Mouse (Mus musculus) forebrain, postnatal 0 days (tissue): ENCODE results near the gene Ano6. TPM values are rescaled to one million over a fixed set of nuclear protein-coding genes. Genes with fewer than 3 reads are reported as not detected.

Source experiments
- ATAC-seq: fragments of 200-750 bp; cut with Nextera tagmentation; 2 replicates; pipeline ENCODE4 v1.8.0; 2017; ENCODE audit warnings: mild to moderate bottlenecking, moderate library complexity
- DNase-seq: peaks from one replicate; pipeline ENCODE4 v3.0.0-alpha.2; 2015
- H3K27ac ChIP-seq: fragments of 300-500 bp; sonication (generic); 2 replicates; pipeline ENCODE4 v1.5.1; 2014; ENCODE audit warnings: low read depth, mild to moderate bottlenecking, antibody characterized with exemption, low read length, moderate library complexity, mixed read lengths
- H3K27me3 ChIP-seq: fragments of 300-500 bp; sonication (generic); 2 replicates; pipeline ENCODE4 v1.6.1; 2014; ENCODE audit warnings: mild to moderate bottlenecking, low read length, mixed read lengths; ENCODE audit not compliant: insufficient read depth
- H3K36me3 ChIP-seq: fragments of 300-500 bp; sonication (generic); 2 replicates; pipeline ENCODE4 v1.6.1; 2014; ENCODE audit warnings: mild to moderate bottlenecking, moderate library complexity; ENCODE audit not compliant: insufficient read depth
- H3K4me1 ChIP-seq: fragments of 300-500 bp; sonication (generic); 2 replicates; pipeline ENCODE4 v1.6.1; 2014; ENCODE audit warnings: antibody characterized with exemption; ENCODE audit not compliant: insufficient read depth
- H3K4me2 ChIP-seq: fragments of 300-500 bp; sonication (generic); 2 replicates; pipeline ENCODE4 v1.6.1; 2014; ENCODE audit warnings: low read depth, mild to moderate bottlenecking, moderate library complexity
- H3K4me3 ChIP-seq: fragments of 300-500 bp; sonication (generic); 2 replicates; pipeline ENCODE4 v1.5.1; 2014; ENCODE audit warnings: low read depth, low read length, mixed read lengths
- H3K9ac ChIP-seq: fragments of 300-500 bp; sonication (generic); 2 replicates; pipeline ENCODE4 v1.6.1; 2014; ENCODE audit warnings: mild to moderate bottlenecking
- H3K9me3 ChIP-seq: fragments of 300-500 bp; sonication (generic); 2 replicates; pipeline ENCODE4 v1.6.1; 2016; ENCODE audit warnings: low read length
- CTCF ChIP-seq: sonication (generic); IDR thresholded peaks from 2 replicates; pipeline ENCODE4 v1.5.1; 2016; ENCODE audit warnings: antibody characterized with exemption, control low read depth, low read depth
- WGBS: fragments of 180-500 bp; shearing (Covaris S2); extraction: QIAGEN DNeasy Blood & Tissue Kit; methylation state at CpG from one replicate; pipeline ENCODE4 v1.1.7; 2014; 5-methylcytosine and 5-hydroxymethylcytosine counted together
- polyA plus RNA-seq: library from polyadenylated mRNA; unstranded; fragments of >200 nt; fragmentation: Nextera tagmentation; extraction: Ambion mirVana; gene quantifications from 2 replicates; pipeline ENCODE4 v1.2.1, GENCODE M21; 2015
- total RNA-seq: library from RNA; depleted of rRNA; stranded (reverse); fragments of >200 nt; gene quantifications from 2 replicates; pipeline ENCODE4 v1.2.3, GENCODE M21; 2014

Ano6 gene
- total and polyA plus RNA-seq, 2 experiments from 2014 or later = 17.2 to 32.6 TPM

GRCm38 (mm10) chr15:95971302-95971701, 180.7 kb downstream of the Ano6 start:
- Histone ChIP-seq H3K9ac (no peak overlapping the region), H3K4me3 (no peak overlapping the region), H3K27me3 (no peaks in the 10 kb centered on the region), H3K36me3 (peaks cover 43% of the 10 kb centered on the region), H3K4me2 (no peak overlapping the region), H3K4me1 (no peaks in the 10 kb centered on the region), H3K9me3 (no peaks in the 10 kb centered on the region), H3K27ac (no peak overlapping the region)
- no peak for ATAC-seq
- TF ChIP-seq CTCF = no peak
- 95% methylated on average over 8 of the region's 8 CpGs for WGBS
- DNase-seq = no peak

GRCm38 (mm10) chr15:95972156-95972555, 181.5 kb downstream of the Ano6 start:
- DNase-seq (no peak), ATAC-seq (no peak)
- TF ChIP-seq CTCF = no peak
- H3K4me3 ChIP-seq = no peak overlapping the region
- H3K27ac ChIP-seq = no peak overlapping the region
- H3K27me3 ChIP-seq = no peaks in the 10 kb centered on the region
- no peak overlapping the region for H3K4me2 ChIP-seq
- H3K9ac ChIP-seq = no peak overlapping the region
- 96% methylated on average over 15 of the region's 15 CpGs for WGBS
- H3K4me1 ChIP-seq = no peaks in the 10 kb centered on the region
- H3K36me3 ChIP-seq = peaks cover 40% of the 10 kb centered on the region
- no peaks in the 10 kb centered on the region for H3K9me3 ChIP-seq

GRCm38 (mm10) chr15:95972621-95973020, 182.0 kb downstream of the Ano6 start:
- Histone ChIP-seq H3K27ac (no peak overlapping the region), H3K9ac (no peak overlapping the region), H3K9me3 (no peaks in the 10 kb centered on the region), H3K27me3 (no peaks in the 10 kb centered on the region), H3K4me1 (no peaks in the 10 kb centered on the region), H3K36me3 (peaks cover 40% of the 10 kb centered on the region), H3K4me2 (no peak overlapping the region), H3K4me3 (no peak overlapping the region)
- DNase-seq = no peak
- TF ChIP-seq CTCF = no peak
- ATAC-seq = no peak
- WGBS = 95% methylated on average over 12 of the region's 12 CpGs

GRCm38 (mm10) chr15:95974021-95974597, 183.5 kb downstream of the Ano6 start:
- no peaks in the 10 kb centered on the region for H3K9me3 ChIP-seq
- H3K27ac ChIP-seq = no peak overlapping the region
- H3K27me3 ChIP-seq = no peaks in the 10 kb centered on the region
- no peak overlapping the region for H3K4me3 ChIP-seq
- ATAC-seq (no peak), DNase-seq (no peak)
- no peak overlapping the region for H3K4me2 ChIP-seq
- no peak for TF ChIP-seq CTCF
- H3K36me3 ChIP-seq = peaks cover 29% of the 10 kb centered on the region
- WGBS = 86% methylated on average over 10 of the region's 10 CpGs
- no peak overlapping the region for H3K9ac ChIP-seq
- no peaks in the 10 kb centered on the region for H3K4me1 ChIP-seq

GRCm38 (mm10) chr15:95976156-95976876, 185.7 kb downstream of the Ano6 start:
- H3K4me2 ChIP-seq = no peak overlapping the region
- DNase-seq = no peak
- no peaks in the 10 kb centered on the region for H3K9me3 ChIP-seq
- peaks cover 24% of the 10 kb centered on the region for H3K36me3 ChIP-seq
- H3K4me3 ChIP-seq = no peak overlapping the region
- no peak overlapping the region for H3K9ac ChIP-seq
- H3K27ac ChIP-seq = no peak overlapping the region
- no peaks in the 10 kb centered on the region for H3K4me1 ChIP-seq
- H3K27me3 ChIP-seq = no peaks in the 10 kb centered on the region
- TF ChIP-seq CTCF = no peak
- ATAC-seq = no peak
- WGBS = 61% methylated on average over 4 of the region's 4 CpGs

- Histone ChIP-seq H3K27me3 (no peaks in the 10 kb centered on the region), H3K9me3 (no peaks in the 10 kb centered on the region), H3K4me3 (no peak overlapping the region), H3K36me3 (peaks cover 16% of the 10 kb centered on the region), H3K9ac (no peak overlapping the region), H3K4me1 (no peaks in the 10 kb centered on the region), H3K27ac (no peak overlapping the region), H3K4me2 (no peak overlapping the region)
- 77% methylated on average over 8 of the region's 8 CpGs for WGBS
- DNase-seq (no peak), ATAC-seq (no peak)
- no peak for TF ChIP-seq CTCF
Observed at GRCm38 (mm10) chr15:95977169-95977938, 186.7 kb downstream of the Ano6 start.

GRCm38 (mm10) chr15:95977939-95978252, 187.3 kb downstream of the Ano6 start:
- H3K27ac ChIP-seq = no peak overlapping the region
- no peak for TF ChIP-seq CTCF
- ATAC-seq (no peak), DNase-seq (no peak)
- no peaks in the 10 kb centered on the region for H3K9me3 ChIP-seq
- H3K27me3 ChIP-seq = no peaks in the 10 kb centered on the region
- peaks cover 11% of the 10 kb centered on the region for H3K36me3 ChIP-seq
- H3K4me2 ChIP-seq = no peak overlapping the region
- H3K4me1 ChIP-seq = no peaks in the 10 kb centered on the region
- no peak overlapping the region for H3K4me3 ChIP-seq
- no peak overlapping the region for H3K9ac ChIP-seq
- 95% methylated on average over 3 of the region's 3 CpGs for WGBS
